Mouse (Mus musculus) heart, postnatal 4 days (tissue): ENCODE data around the gene Gm10057. TPM values are rescaled to one million over a fixed set of nuclear protein-coding genes. Genes with fewer than 3 reads are reported as not detected.
"Not testable (repeated sequence)": the region's sequence is repeated elsewhere in the genome, so short reads cannot be mapped to it uniquely, and the experiment has no call there.

ENCODE experiments used
- DNase-seq: peaks from one replicate; pipeline ENCODE4 v3.0.0; 2021
- total RNA-seq, 2 experiments: library from RNA; stranded (reverse); gene quantifications; 2 replicates each; pipeline ENCODE4 v1.2.3; 2021

The Gm10057 gene
- total RNA-seq: not detected

GRCm38 (mm10) chrX:154054939-154055338 is at the start of gene Gm10057:
Gene Gm10057, minus strand, starts transcription at chrX:154055039.
- not testable (repeated sequence) for DNase-seq

- DNase-seq: not testable (repeated sequence)
Measured at GRCm38 (mm10) chrX:154033727-154034126, 21.1 kb downstream of the Gm10057 start, which contains the start of gene 4921511M17Rik. Gene 4921511M17Rik, minus strand, starts transcription at chrX:154033827.

GRCm38 (mm10) chrX:154012540-154012939 is 42.3 kb downstream of the Gm10057 start, which contains the start of gene Samt1:
Gene Samt1, minus strand, starts transcription at chrX:154012640.
- DNase-seq: not testable (repeated sequence)

Other genes with a start within 250 kb of the Gm10057 start
- 1 to 10 TPM in 1 of 2 experiments, under 1 TPM in 1; 0.81 to 2.0 TPM for gene Spin2c, start 222.8 kb downstream of the Gm10057 start, total RNA-seq
- gene Samt1, start 42.4 kb downstream of the Gm10057 start, total RNA-seq: not detected
- gene 4921511M17Rik, start 21.2 kb downstream of the Gm10057 start, total RNA-seq: not detected
- gene Gm15140, start 65.6 kb upstream of the Gm10057 start, total RNA-seq: not detected